In the genomic region with DNA sequence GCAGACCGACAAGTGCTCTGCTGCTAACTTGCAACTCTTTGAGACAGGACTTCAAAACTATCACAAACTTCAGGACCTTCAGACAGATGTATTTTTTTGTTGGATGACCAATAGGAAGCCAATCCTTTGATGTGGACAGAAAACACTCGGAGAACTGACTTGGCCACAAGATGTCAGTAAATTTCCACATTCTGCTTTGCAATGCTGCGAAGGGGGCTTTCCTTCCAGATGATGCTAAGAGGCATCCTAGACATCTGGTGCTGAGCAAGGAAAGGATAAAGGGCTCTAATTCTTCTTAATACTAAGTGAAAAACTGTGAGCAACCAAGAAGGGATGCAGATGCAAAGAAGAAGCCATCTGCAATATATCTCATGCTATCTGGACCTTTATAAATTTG, we compare ENCODE assay signal across 9 mouse cellular contexts. TPM values are rescaled to one million over a fixed set of nuclear protein-coding genes. Genes with fewer than 3 reads are reported as not detected.
DNase-seq lines count a peak whose midpoint lies in the region; TF ChIP-seq lines count a peak whose summit lies in the region.
"Had no signal": no experiment of that assay in that cellular context is flagged by ENCODE, and none has a peak within 500 bp of the region (broad histone marks: within the 10 kb centered on the region; RNA-seq: fewer than 3 reads in every experiment).

No protein-coding gene starts in this region.

- 0 out of 2 replicates have a peak, but pooled peaks cover 5% of the 10 kb centered on the region for H3K4me1 ChIP-seq in embryonic facial prominence, embryonic 10.5 days
- H3K4me1 ChIP-seq in cerebellum, adult 2 months (ENCODE audit: control insufficient read depth, insufficient read depth, low read length): no peaks in the 10 kb centered on the region
- H3K4me1 ChIP-seq: limb, embryonic 15.5 days had no signal

- WGBS in embryonic facial prominence, embryonic 10.5 days: 45% methylated on average over 3 of the region's 3 CpGs
- WGBS in cerebellum, adult 2 months: 44% methylated on average over 3 of the region's 3 CpGs

- no peak for TF ChIP-seq POLR2A in cerebellum, adult 2 months (IDR thresholded peaks at IDR 0.05; ENCODE audit: borderline replicate concordance, insufficient read depth, low read length)

- no peaks in the 10 kb centered on the region for H3K36me3 ChIP-seq in embryonic facial prominence, embryonic 10.5 days (replicated peaks)
- H3K36me3 ChIP-seq: limb, embryonic 15.5 days had no signal

- no peaks in the 10 kb centered on the region for H3K9me3 ChIP-seq in embryonic facial prominence, embryonic 10.5 days
- H3K9me3 ChIP-seq: limb, embryonic 15.5 days had no signal

- DNase-seq in layer of hippocampus, adult 2 months (ENCODE audit: low spot score in 2 of 2): no peak
- DNase-seq in layer of hippocampus, postnatal 25 days (ENCODE audit: extremely low spot score in 1 of 2, low spot score in 1 of 2): no peak
- peak; percentile 54 for DNase-seq in MN1 (ENCODE audit: low spot score)
- DNase-seq in embryonic facial prominence, embryonic 10.5 days (ENCODE audit: low spot score): peak; percentile 44
- peak; percentile 7 to 31 for DNase-seq in kidney, postnatal 4 days
- no peak for DNase-seq in thymus, postnatal 0 days (ENCODE audit: low spot score)
- DNase-seq in spleen, adult 12 weeks (ENCODE audit: low spot score): no peak
- DNase-seq in cerebellum, adult 2 months: no peak

- H3K4me3 ChIP-seq in layer of hippocampus, adult 2 months: no peak overlapping the region
- H3K4me3 ChIP-seq in embryonic facial prominence, embryonic 10.5 days: no peak overlapping the region
- no peak overlapping the region for H3K4me3 ChIP-seq in cerebellum, adult 2 months (replicated peaks; ENCODE audit: insufficient read depth, low read depth, low read length)
- H3K4me3 ChIP-seq: limb, embryonic 15.5 days had no signal

- H3K27me3 ChIP-seq in embryonic facial prominence, embryonic 10.5 days (replicated peaks; ENCODE audit: low read depth, poor library complexity, severe bottlenecking): no peaks in the 10 kb centered on the region
- H3K27me3 ChIP-seq in cerebellum, adult 2 months (ENCODE audit: control insufficient read depth, insufficient read depth, low read length): no peaks in the 10 kb centered on the region
- H3K27me3 ChIP-seq: limb, embryonic 15.5 days had no signal

- H3K27ac ChIP-seq in layer of hippocampus, adult 2 months: no peak overlapping the region
- no peak overlapping the region for H3K27ac ChIP-seq in embryonic facial prominence, embryonic 10.5 days (replicated peaks)
- H3K27ac ChIP-seq in cerebellum, adult 2 months (ENCODE audit: insufficient read depth, low read length): no peak overlapping the region
- H3K27ac ChIP-seq: limb, embryonic 15.5 days had no signal

- TF ChIP-seq CTCF in layer of hippocampus, adult 2 months (conservative IDR thresholded peaks at IDR 0.05): peak; percentile 72
- no peak for TF ChIP-seq CTCF in cerebellum, adult 2 months (IDR thresholded peaks at IDR 0.05; ENCODE audit: borderline replicate concordance, insufficient read depth, low read depth, low read length)

RNA-seq across cellular contexts. Expression of gene 4930453N24Rik, which starts 16.2 kb away (rescaled TPM):
- 10 to 100 TPM; 21.4 to 24.9 TPM for total RNA-seq in layer of hippocampus, adult 2 months (2021)
- total RNA-seq in layer of hippocampus, postnatal 25 days (2021): 10 to 100 TPM; 19.7 to 21.5 TPM
- 29.2 and 31.3 TPM in 2 replicates for polyA plus RNA-seq in embryonic facial prominence, embryonic 10.5 days (2016; fragmentation: Nextera tagmentation; extraction: Ambion mirVana)
- 23.4 and 25.1 TPM in 2 replicates for polyA plus RNA-seq in thymus, postnatal 0 days (2015; fragmentation: Nextera tagmentation; extraction: Ambion mirVana)
- 17.0 and 18.3 TPM in 2 replicates for polyA plus RNA-seq in cerebellum, adult 2 months (2012; rRNA removed)

Comparison
In these comparisons a context has a peak if more than half of its experiments do, and no peak if none do; other contexts are left out.
1. DNase-seq: peak in MN1 (single experiment), embryonic facial prominence, embryonic 10.5 days (single experiment) and kidney, postnatal 4 days (2 of 2); none in layer of hippocampus, adult 2 months (0 of 2), layer of hippocampus, postnatal 25 days (0 of 2), thymus, postnatal 0 days (single experiment), spleen, adult 12 weeks (single experiment) and cerebellum, adult 2 months (0 of 2).